Mouse (Mus musculus): ENCODE data around the gene Pgam5. TPM values are rescaled to one million over a fixed set of nuclear protein-coding genes. Genes with fewer than 3 reads are reported as not detected.

The Pgam5 gene
- polyA plus RNA-seq (2012; rRNA removed), result 14.9 and 15.8 TPM in 2 replicates

GRCm38 (mm10) chr5:110269141-110270101 lies at the start of gene Pgam5:
Pgam5 (minus strand) TSS chr5:110269913.
- Histone ChIP-seq H3K27ac (ENCODE audit: insufficient read depth, low read length) (peak within 1 kb of the TSS; percentile 52), H3K27me3 (ENCODE audit: control insufficient read depth, insufficient read depth, low read length) (no peaks in the 10 kb centered on the region), H3K4me1 (ENCODE audit: control insufficient read depth, insufficient read depth, insufficient read length) (peaks cover 6% of the 10 kb centered on the region; the same call in 1 of the 2 replicates), H3K4me3 (ENCODE audit: extremely low read depth, insufficient read depth, insufficient read length) (peak within 1 kb of the TSS; percentile 98), H3K36me3 (ENCODE audit: control insufficient read depth, insufficient read depth, low read length) (peaks cover 13% of the 10 kb centered on the region)
- peak; percentile 37; the same call in 1 of the 2 replicates for TF ChIP-seq POLR2A (IDR thresholded peaks at IDR 0.05; ENCODE audit: low read depth, low read length)
- peak; percentile 94 for TF ChIP-seq CTCF (IDR thresholded peaks at IDR 0.05; ENCODE audit: extremely low read depth, insufficient read depth, insufficient read length, insufficient replicate concordance)
- under 1% methylated on average over 66 of the region's 66 CpGs for WGBS
- peak; percentile 76 to 79 for DNase-seq (ENCODE audit: low read depth in 1 of 2, low spot score in 2 of 2)

- no peak overlapping the region for H3K27ac ChIP-seq (ENCODE audit: insufficient read depth, low read length)
- H3K4me3 ChIP-seq (ENCODE audit: extremely low read depth, insufficient read depth, insufficient read length), result no peak overlapping the region
- H3K27me3 ChIP-seq (ENCODE audit: control insufficient read depth, insufficient read depth, low read length), result no peaks in the 10 kb centered on the region
- peaks cover 5% of the 10 kb centered on the region; the same call in 1 of the 2 replicates for H3K36me3 ChIP-seq (ENCODE audit: control insufficient read depth, insufficient read depth, low read length)
- TF ChIP-seq POLR2A (IDR thresholded peaks at IDR 0.05; ENCODE audit: low read depth, low read length) (no peak), CTCF (IDR thresholded peaks at IDR 0.05; ENCODE audit: extremely low read depth, insufficient read depth, insufficient read length, insufficient replicate concordance) (no peak)
- no peaks in the 10 kb centered on the region for H3K4me1 ChIP-seq (ENCODE audit: control insufficient read depth, insufficient read depth, insufficient read length)
- DNase-seq (ENCODE audit: low read depth in 1 of 2, low spot score in 2 of 2), result no peak
- WGBS, result 95% methylated on average over 3 of the region's 3 CpGs
Observed at GRCm38 (mm10) chr5:110313127-110313526, 43.4 kb upstream of the Pgam5 start.

- H3K27ac ChIP-seq (ENCODE audit: insufficient read depth, low read length), result no peak overlapping the region
- TF ChIP-seq CTCF (IDR thresholded peaks at IDR 0.05; ENCODE audit: extremely low read depth, insufficient read depth, insufficient read length, insufficient replicate concordance), result no peak
- TF ChIP-seq POLR2A (IDR thresholded peaks at IDR 0.05; ENCODE audit: low read depth, low read length), result no peak
- DNase-seq (ENCODE audit: low read depth in 1 of 2, low spot score in 2 of 2), result no peak
- WGBS, result 96% methylated on average over 7 of the region's 7 CpGs
- H3K4me1 ChIP-seq (ENCODE audit: control insufficient read depth, insufficient read depth, insufficient read length), result no peaks in the 10 kb centered on the region
- H3K36me3 ChIP-seq (ENCODE audit: control insufficient read depth, insufficient read depth, low read length), result peaks cover 8% of the 10 kb centered on the region; the same call in 1 of the 2 replicates
- no peaks in the 10 kb centered on the region for H3K27me3 ChIP-seq (ENCODE audit: control insufficient read depth, insufficient read depth, low read length)
- no peak overlapping the region for H3K4me3 ChIP-seq (ENCODE audit: extremely low read depth, insufficient read depth, insufficient read length)
Observed at GRCm38 (mm10) chr5:110308861-110309260, 39.1 kb upstream of the Pgam5 start.

GRCm38 (mm10) chr5:110300591-110300990 lies 30.9 kb upstream of the Pgam5 start:
- H3K27me3 ChIP-seq (ENCODE audit: control insufficient read depth, insufficient read depth, low read length), result no peaks in the 10 kb centered on the region
- H3K4me3 ChIP-seq (ENCODE audit: extremely low read depth, insufficient read depth, insufficient read length), result no peak overlapping the region
- H3K27ac ChIP-seq (ENCODE audit: insufficient read depth, low read length), result no peak overlapping the region
- TF ChIP-seq CTCF (IDR thresholded peaks at IDR 0.05; ENCODE audit: extremely low read depth, insufficient read depth, insufficient read length, insufficient replicate concordance) (no peak), POLR2A (IDR thresholded peaks at IDR 0.05; ENCODE audit: low read depth, low read length) (no peak)
- peaks cover 2% of the 10 kb centered on the region; the same call in 1 of the 2 replicates for H3K36me3 ChIP-seq (ENCODE audit: control insufficient read depth, insufficient read depth, low read length)
- 73% methylated on average over 2 of the region's 2 CpGs for WGBS
- H3K4me1 ChIP-seq (ENCODE audit: control insufficient read depth, insufficient read depth, insufficient read length), result no peaks in the 10 kb centered on the region
- no peak for DNase-seq (ENCODE audit: low read depth in 1 of 2, low spot score in 2 of 2)

GRCm38 (mm10) chr5:110296637-110297036 lies 26.9 kb upstream of the Pgam5 start:
- Histone ChIP-seq H3K36me3 (ENCODE audit: control insufficient read depth, insufficient read depth, low read length) (no peaks in the 10 kb centered on the region; the same call in 1 of the 2 replicates), H3K4me3 (ENCODE audit: extremely low read depth, insufficient read depth, insufficient read length) (no peak overlapping the region), H3K4me1 (ENCODE audit: control insufficient read depth, insufficient read depth, insufficient read length) (no peaks in the 10 kb centered on the region), H3K27ac (ENCODE audit: insufficient read depth, low read length) (no peak overlapping the region), H3K27me3 (ENCODE audit: control insufficient read depth, insufficient read depth, low read length) (no peaks in the 10 kb centered on the region)
- DNase-seq (ENCODE audit: low read depth in 1 of 2, low spot score in 2 of 2), result no peak
- WGBS, result 91% methylated on average over 1 of the region's 1 CpGs
- no peak for TF ChIP-seq POLR2A (IDR thresholded peaks at IDR 0.05; ENCODE audit: low read depth, low read length)
- no peak for TF ChIP-seq CTCF (IDR thresholded peaks at IDR 0.05; ENCODE audit: extremely low read depth, insufficient read depth, insufficient read length, insufficient replicate concordance)

- Histone ChIP-seq H3K27me3 (ENCODE audit: control insufficient read depth, insufficient read depth, low read length) (no peaks in the 10 kb centered on the region), H3K4me1 (ENCODE audit: control insufficient read depth, insufficient read depth, insufficient read length) (no peaks in the 10 kb centered on the region), H3K36me3 (ENCODE audit: control insufficient read depth, insufficient read depth, low read length) (no peaks in the 10 kb centered on the region), H3K4me3 (ENCODE audit: extremely low read depth, insufficient read depth, insufficient read length) (no peak overlapping the region; the same call in 1 of the 2 replicates), H3K27ac (ENCODE audit: insufficient read depth, low read length) (no peak overlapping the region)
- no peak for TF ChIP-seq POLR2A (IDR thresholded peaks at IDR 0.05; ENCODE audit: low read depth, low read length)
- TF ChIP-seq CTCF (IDR thresholded peaks at IDR 0.05; ENCODE audit: extremely low read depth, insufficient read depth, insufficient read length, insufficient replicate concordance), result no peak
- 82% methylated on average over 1 of the region's 1 CpGs for WGBS
- no peak for DNase-seq (ENCODE audit: low read depth in 1 of 2, low spot score in 2 of 2)
Observed at GRCm38 (mm10) chr5:110291649-110292048, 21.9 kb upstream of the Pgam5 start.
